Mouse (Mus musculus) C2C12 (cell line): ENCODE results near the gene Timm50. TPM values are rescaled to one million over a fixed set of nuclear protein-coding genes. Genes with fewer than 3 reads are reported as not detected.

Experiments used
- H3K27me3 ChIP-seq: one replicate; pipeline ENCODE4 v1.6.1; 2011; ENCODE audit not compliant: control insufficient read depth, insufficient read depth, insufficient read length
- H3K36me3 ChIP-seq: one replicate; pipeline ENCODE4 v1.6.1; 2011; ENCODE audit not compliant: control insufficient read depth, insufficient read depth
- H3K4me3 ChIP-seq: one replicate; pipeline ENCODE4 v1.5.1; 2011; ENCODE audit warnings: mild to moderate bottlenecking, control low read depth; ENCODE audit not compliant: poor library complexity, insufficient read depth, severe bottlenecking
- H3K79me2 ChIP-seq: one replicate; pipeline ENCODE4 v1.6.1; 2011; ENCODE audit not compliant: control insufficient read depth, insufficient read depth
- H3K79me3 ChIP-seq: one replicate; pipeline ENCODE4 v1.6.1; 2011; ENCODE audit warnings: low read depth, control low read depth
- H3ac ChIP-seq: one replicate; pipeline ENCODE3; 2011; ENCODE audit warnings: low read depth; ENCODE audit not compliant: control insufficient read depth, insufficient read length
- CEBPB ChIP-seq: IDR thresholded peaks from one replicate; pipeline ENCODE4 v1.6.1; 2011; ENCODE audit warnings: low read depth, mild to moderate bottlenecking, control low read depth, moderate library complexity
- CTCF ChIP-seq: IDR thresholded peaks from one replicate; pipeline ENCODE4 v1.5.1; 2011; ENCODE audit not compliant: control insufficient read depth, insufficient read depth, insufficient read length
- FOSL1 ChIP-seq: IDR thresholded peaks from one replicate; pipeline ENCODE4 v1.8.0; 2011; ENCODE audit warnings: mild to moderate bottlenecking, low read length; ENCODE audit not compliant: poor library complexity, insufficient read depth, severe bottlenecking
- MAX ChIP-seq: IDR thresholded peaks from one replicate; pipeline ENCODE4 v1.6.1; 2011; ENCODE audit warnings: mild to moderate bottlenecking, control low read depth
- MYOD1 ChIP-seq: IDR thresholded peaks from one replicate; pipeline ENCODE4 v1.6.1; 2011; ENCODE audit warnings: low read depth; ENCODE audit not compliant: control insufficient read depth, insufficient read length
- MYOG ChIP-seq: IDR thresholded peaks from one replicate; pipeline ENCODE4 v1.6.1; 2011; ENCODE audit not compliant: control insufficient read depth, insufficient read length; ENCODE audit errors: extremely low read depth
- USF1 ChIP-seq: IDR thresholded peaks from one replicate; pipeline ENCODE4 v1.6.1; 2011; ENCODE audit warnings: low read depth, mild to moderate bottlenecking, control low read depth, moderate library complexity
- polyA plus RNA-seq: library from polyadenylated mRNA; unstranded; fragments of >200 nt; fragmentation: generic; extraction: Trizol; gene quantifications from one replicate; pipeline ENCODE4 v1.2.1, GENCODE M21; 2012; ENCODE audit warnings: missing spikeins

The Timm50 gene
- polyA plus RNA-seq, 1 experiment = 130 TPM

- H3K4me3 ChIP-seq = no peak overlapping the region
- H3K27me3 ChIP-seq = no peaks in the 10 kb centered on the region
- peaks cover 30% of the 10 kb centered on the region for H3K79me2 ChIP-seq
- H3K79me3 ChIP-seq = peaks cover 22% of the 10 kb centered on the region
- no peak overlapping the region for H3ac ChIP-seq
- peaks cover 26% of the 10 kb centered on the region for H3K36me3 ChIP-seq
- TF ChIP-seq MYOD1 = no peak
- TF ChIP-seq MYOG = no peak
- no peak for TF ChIP-seq FOSL1
- TF ChIP-seq MAX = no peak
- TF ChIP-seq CEBPB = no peak
- no peak for TF ChIP-seq USF1
- no peak for TF ChIP-seq CTCF
Observed at GRCm38 (mm10) chr7:28348601-28349000, 36.7 kb upstream of the Timm50 start.

- H3ac ChIP-seq = no peak overlapping the region
- no peak overlapping the region for H3K4me3 ChIP-seq
- no peak for TF ChIP-seq MAX
- no peak for TF ChIP-seq USF1
- TF ChIP-seq CEBPB = peak; percentile 3
- no peak for TF ChIP-seq MYOG
- H3K27me3 ChIP-seq = no peaks in the 10 kb centered on the region
- peaks cover 22% of the 10 kb centered on the region for H3K79me2 ChIP-seq
- H3K36me3 ChIP-seq = peaks cover 17% of the 10 kb centered on the region
- peaks cover 19% of the 10 kb centered on the region for H3K79me3 ChIP-seq
Observed at GRCm38 (mm10) chr7:28347746-28348145, 35.9 kb upstream of the Timm50 start.

GRCm38 (mm10) chr7:28344637-28345036, 32.8 kb upstream of the Timm50 start:
- H3K79me3 ChIP-seq = no peaks in the 10 kb centered on the region
- H3K36me3 ChIP-seq = no peaks in the 10 kb centered on the region
- H3K4me3 ChIP-seq = no peak overlapping the region
- no peaks in the 10 kb centered on the region for H3K79me2 ChIP-seq
- H3K27me3 ChIP-seq = no peaks in the 10 kb centered on the region
- no peak for TF ChIP-seq USF1
- peak; percentile 13 for TF ChIP-seq CTCF
- no peak overlapping the region for H3ac ChIP-seq

- no peaks in the 10 kb centered on the region for H3K36me3 ChIP-seq
- TF ChIP-seq FOSL1 (no peak), MYOG (no peak), CTCF (no peak), USF1 (no peak), MYOD1 (no peak), CEBPB (no peak), MAX (no peak)
- peaks cover 22% of the 10 kb centered on the region for H3K79me2 ChIP-seq
- no peak overlapping the region for H3K4me3 ChIP-seq
- H3ac ChIP-seq = no peak overlapping the region
- H3K79me3 ChIP-seq = peaks cover 19% of the 10 kb centered on the region
- no peaks in the 10 kb centered on the region for H3K27me3 ChIP-seq
Observed at GRCm38 (mm10) chr7:28341381-28341780, 29.5 kb upstream of the Timm50 start.

- Histone ChIP-seq H3K27me3 (no peaks in the 10 kb centered on the region), H3K36me3 (peaks cover 15% of the 10 kb centered on the region), H3ac (no peak overlapping the region), H3K4me3 (peak overlapping the region; percentile 92), H3K79me3 (peaks cover 38% of the 10 kb centered on the region), H3K79me2 (peaks cover 43% of the 10 kb centered on the region)
- TF ChIP-seq USF1 (no peak), MYOG (no peak), FOSL1 (no peak), MYOD1 (no peak), MAX (no peak), CEBPB (no peak), CTCF (no peak)
Observed at GRCm38 (mm10) chr7:28339213-28339917, 27.5 kb upstream of the Timm50 start.

- Histone ChIP-seq H3K4me3 (peak within 1 kb of the TSS; percentile 92), H3K79me3 (peaks cover 44% of the 10 kb centered on the region), H3K27me3 (no peaks in the 10 kb centered on the region), H3ac (peak within 1 kb of the TSS; percentile 80), H3K36me3 (peaks cover 15% of the 10 kb centered on the region), H3K79me2 (peaks cover 53% of the 10 kb centered on the region)
- TF ChIP-seq MAX = no peak
- no peak for TF ChIP-seq MYOD1
- no peak for TF ChIP-seq MYOG
- TF ChIP-seq CEBPB = no peak
- TF ChIP-seq USF1 = no peak
- TF ChIP-seq FOSL1 = no peak
- no peak for TF ChIP-seq CTCF
Observed at GRCm38 (mm10) chr7:28338108-28338998, 26.5 kb upstream of the Timm50 start, which contains the start of gene Supt5. Supt5 (minus strand) TSS chr7:28338746.
